Mouse (Mus musculus) Patski (cell line): Measurements from ENCODE around the gene Fam193a. TPM values are rescaled to one million over a fixed set of nuclear protein-coding genes. Genes with fewer than 3 reads are reported as not detected.

Experiments used
- ATAC-seq: fragments of 100-300 bp; one replicate; pipeline ENCODE4 v1.8.0; 2021
- CTCF ChIA-PET: fragments of 350-600 bp; sonication (Branson Sonifier 250); formaldehyde crosslinking; loops from one replicate; lab custom pipeline; 2022; ENCODE audit warnings: inconsistent platforms; lab: Charles Lee
- POLR2A ChIA-PET: fragments of 350-600 bp; sonication (Branson Sonifier 250); formaldehyde crosslinking; loops from one replicate; lab custom pipeline; 2022; ENCODE audit warnings: antibody characterized with exemption, inconsistent platforms; lab: Charles Lee
- DNase-seq: peaks from one replicate; pipeline ENCODE4 v3.0.0-alpha.2; 2011; ENCODE audit warnings: low read depth, low spot score
- H3K27me3 ChIP-seq: fragments of 371-371 bp; one replicate; pipeline ENCODE4 v1.5.1; 2021
- CTCF ChIP-seq: fragments of 100-300 bp; IDR thresholded peaks from one replicate; pipeline ENCODE4 v1.5.1; 2021
- in situ Hi-C: fragments of 300-500 bp; cut with MboI; formaldehyde crosslinking; loops from 3 replicates; pipeline ENCODE4 v1.11.1; 2018; ENCODE audit warnings: low pct_unique_long_range_greater_than_20kb, mixed read lengths
- polyA plus RNA-seq: library from polyadenylated mRNA; unstranded; gene quantifications from one replicate; pipeline ENCODE4 v1.2.3, GENCODE M21; 2021

The Fam193a gene
- polyA plus RNA-seq, 1 experiment from 2014 or later = 35.7 TPM

DNA sequence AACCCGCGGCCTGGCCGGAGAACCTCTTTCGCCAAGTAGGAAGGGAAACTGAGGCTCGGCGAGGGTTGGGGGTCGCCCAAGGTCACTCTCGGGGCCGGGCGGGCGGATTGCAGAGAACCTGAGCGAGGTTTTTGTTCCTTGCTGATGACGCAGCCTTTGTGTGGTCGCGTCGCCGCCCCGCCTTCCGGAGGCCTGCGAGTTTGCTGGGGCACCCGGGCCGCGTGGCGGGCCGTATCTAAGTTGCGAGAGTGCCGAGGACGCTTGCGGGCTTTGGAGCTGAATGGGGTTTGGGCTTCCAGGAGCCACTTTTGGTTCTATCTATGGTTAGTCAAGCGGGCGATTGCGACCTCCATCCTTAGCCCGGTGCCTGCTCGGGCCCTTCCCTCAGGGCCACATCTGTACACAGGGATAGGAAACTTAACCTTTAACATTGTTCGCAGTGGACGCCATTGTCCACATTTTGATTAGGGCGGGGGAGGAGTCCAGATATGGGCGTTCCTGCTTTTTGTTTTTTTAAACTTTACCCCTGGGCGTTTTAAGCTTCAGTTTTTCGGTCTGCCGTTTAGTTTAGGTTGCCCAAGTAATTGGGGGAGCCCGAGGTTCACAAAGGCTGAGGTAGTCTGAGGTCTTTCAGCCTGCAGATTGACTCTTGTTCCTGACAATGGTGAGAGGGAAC is 32.8 kb upstream of the Fam193a start:
- ATAC-seq = peak; percentile 46
- no peak for TF ChIP-seq CTCF
- no peaks in the 10 kb centered on the region for H3K27me3 ChIP-seq
- CTCF ChIA-PET = interaction anchor here (0.7 kb wide), 1 partner anchor 55 kb away, joined by 3 read pairs; no protein-coding TSS in a partner anchor
- POLR2A ChIA-PET = interaction anchor here (0.6 to 1.8 kb wide), 2 partner anchors 11 to 12 kb away, joined by 3 to 4 read pairs; no protein-coding TSS in a partner anchor
- in situ Hi-C loops = no loop called here
- DNase-seq = no peak

DNA sequence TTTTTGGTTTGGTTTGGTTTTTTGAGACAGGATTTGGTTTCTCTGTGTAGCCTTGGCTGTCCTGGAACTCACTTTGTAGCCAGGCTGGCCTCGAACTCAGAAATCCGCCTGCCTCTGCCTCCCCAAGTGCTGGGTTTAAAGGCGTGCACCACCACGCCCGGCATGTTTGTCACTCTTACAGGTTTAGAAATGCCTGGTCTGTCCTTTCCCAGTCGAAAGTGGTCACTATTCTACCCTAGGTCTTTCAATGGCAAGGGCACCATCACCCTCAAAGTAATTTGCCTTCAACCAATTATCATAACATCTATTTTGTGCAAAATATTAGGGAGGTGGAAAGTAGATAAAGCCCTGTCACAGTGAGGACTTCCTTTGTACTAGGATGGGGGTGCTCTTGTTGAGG is 29.5 kb upstream of the Fam193a start:
- in situ Hi-C loops = no loop called here
- ATAC-seq (no peak), DNase-seq (no peak)
- CTCF ChIA-PET = interaction anchor here (0.9 to 1.1 kb wide), 2 partner anchors 10 to 15 kb away, joined by 3 read pairs; no protein-coding TSS in a partner anchor
- POLR2A ChIA-PET = no interaction called here
- no peak for TF ChIP-seq CTCF
- no peaks in the 10 kb centered on the region for H3K27me3 ChIP-seq

GRCm38 (mm10) chr5:34352084-34352631 is 17.6 kb upstream of the Fam193a start:
- TF ChIP-seq CTCF = no peak
- H3K27me3 ChIP-seq = no peaks in the 10 kb centered on the region
- in situ Hi-C loops = no loop called here
- ChIA-PET CTCF (interaction anchor here (1.2 kb wide), 1 partner anchor 116 kb away, joined by 3 read pairs; no protein-coding TSS in a partner anchor), POLR2A (no interaction called here)
- ATAC-seq = no peak
- no peak for DNase-seq

DNA sequence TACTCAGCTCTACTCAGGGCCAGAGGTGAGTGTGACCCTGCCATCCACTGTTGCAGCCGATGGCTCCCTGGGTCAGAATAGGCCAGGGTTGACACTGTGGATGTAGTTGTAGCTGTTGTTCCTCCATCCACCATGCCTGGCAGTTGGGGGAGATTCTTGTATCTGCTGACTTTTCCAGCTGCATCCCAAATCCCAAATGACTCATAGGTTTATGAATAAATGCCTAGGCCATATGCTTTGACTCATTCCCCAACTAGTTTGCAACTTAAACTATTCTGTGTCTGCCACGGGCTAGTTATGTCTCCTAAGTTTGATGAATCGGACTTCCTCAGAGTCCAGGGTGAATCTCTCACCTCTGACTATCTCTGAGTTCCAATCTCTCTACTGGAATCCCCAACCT is 9.5 kb upstream of the Fam193a start:
- no peaks in the 10 kb centered on the region for H3K27me3 ChIP-seq
- POLR2A ChIA-PET = interaction anchor here (0.5 kb wide), 2 partner anchors 42 to 78 kb away, joined by 3 to 5 read pairs; no protein-coding TSS in a partner anchor
- ATAC-seq = no peak
- DNase-seq = no peak
- TF ChIP-seq CTCF = no peak
- in situ Hi-C loops = no loop called here
- CTCF ChIA-PET = no interaction called here

DNA sequence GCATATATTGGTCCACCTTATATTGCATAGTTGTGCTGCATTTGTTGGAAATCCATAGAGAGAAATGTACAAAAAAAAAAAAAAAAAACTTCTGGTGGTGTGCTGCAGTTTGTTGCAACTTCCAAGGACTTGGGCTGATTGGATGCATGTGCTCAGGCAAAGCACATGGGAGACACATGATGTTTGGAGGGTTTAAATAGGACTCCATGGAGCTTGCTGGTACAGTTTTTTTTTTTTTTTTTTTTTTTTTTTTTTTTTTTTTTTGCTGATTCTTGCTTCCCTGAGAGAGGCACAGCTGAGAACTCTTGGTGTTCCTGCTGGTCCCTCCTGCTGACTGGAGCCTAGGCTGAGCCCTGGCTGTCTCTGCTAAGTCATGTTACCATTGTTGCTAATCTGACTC is 6.6 kb upstream of the Fam193a start:
- H3K27me3 ChIP-seq = no peaks in the 10 kb centered on the region
- ChIA-PET CTCF (no interaction called here), POLR2A (interaction anchor here (0.6 to 0.9 kb wide), 3 partner anchors 15 to 790 kb away, joined by 3 to 4 read pairs (median 3); no protein-coding TSS in a partner anchor)
- in situ Hi-C loops = no loop called here
- ATAC-seq (no peak), DNase-seq (no peak)
- no peak for TF ChIP-seq CTCF

- ChIA-PET POLR2A (no interaction called here), CTCF (interaction anchor here (1.0 to 2.1 kb wide), 4 partner anchors 14 to 89 kb away, joined by 3 to 5 read pairs (median 3); no protein-coding TSS in a partner anchor)
- no peak for TF ChIP-seq CTCF
- no peak for ATAC-seq
- DNase-seq = no peak
- no peaks in the 10 kb centered on the region for H3K27me3 ChIP-seq
- in situ Hi-C loops = no loop called here
These were observed 1.0 kb upstream of the Fam193a start for GRCm38 (mm10) chr5:34368551-34369290.

DNA sequence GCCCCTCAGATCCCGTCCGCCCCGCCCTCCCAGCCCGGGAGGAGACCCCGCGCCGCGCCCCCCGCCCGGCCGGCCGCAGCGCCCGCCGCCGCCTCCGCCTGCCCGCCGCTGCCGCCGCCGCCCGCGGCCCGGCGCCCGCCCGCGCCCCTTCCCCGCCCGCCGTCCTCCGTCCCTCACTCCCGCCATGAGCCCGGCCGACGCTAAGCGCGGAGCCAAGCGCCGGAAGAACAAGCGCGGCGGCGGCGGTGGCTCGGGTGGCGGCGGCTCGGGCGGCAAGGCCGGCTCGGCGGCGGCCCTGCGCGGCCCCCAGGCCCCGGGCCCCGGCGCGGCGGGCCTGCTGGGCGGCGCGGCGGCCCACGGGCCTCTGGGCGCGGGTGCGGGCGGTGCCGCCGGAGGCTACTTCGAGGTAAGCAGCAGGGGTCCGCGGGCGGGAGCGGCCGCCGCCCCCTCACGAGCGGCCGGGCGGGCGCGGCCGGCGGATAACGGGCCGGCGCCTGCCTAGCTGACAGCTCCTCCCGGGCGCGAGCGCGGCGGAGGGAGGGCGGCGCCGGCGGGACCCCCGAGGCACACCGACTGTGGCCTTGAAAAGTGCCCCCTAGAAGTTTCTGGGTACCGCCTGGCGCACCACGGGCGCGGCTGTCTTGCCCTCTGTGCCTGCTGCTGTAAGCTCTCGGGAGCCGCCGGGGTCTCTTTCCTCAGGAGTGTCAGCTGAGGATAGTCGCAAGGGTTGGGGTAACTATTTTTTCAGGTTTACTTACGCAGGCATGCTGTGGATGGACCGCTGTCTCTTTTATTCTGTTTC is 490 bp downstream of the Fam193a start:
- POLR2A ChIA-PET = interaction anchor here (0.6 to 2.1 kb wide), 3 partner anchors 10 to 164 kb away, joined by 4 to 6 read pairs (median 4); no protein-coding TSS in a partner anchor
- CTCF ChIA-PET = interaction anchor here (0.8 to 2.1 kb wide), 3 partner anchors 12 to 30 kb away, joined by 3 to 5 read pairs (median 3); no protein-coding TSS in a partner anchor
- no peak for DNase-seq
- no peaks in the 10 kb centered on the region for H3K27me3 ChIP-seq
- peak; percentile 18 for ATAC-seq
- in situ Hi-C loops = no loop called here
- no peak for TF ChIP-seq CTCF

- no peak for ATAC-seq
- POLR2A ChIA-PET = interaction anchor here (0.6 to 2.1 kb wide), 3 partner anchors 9 to 164 kb away, joined by 4 to 6 read pairs (median 4); no protein-coding TSS in a partner anchor
These were observed 1.1 kb downstream of the Fam193a start for GRCm38 (mm10) chr5:34370840-34371239.

GRCm38 (mm10) chr5:34372141-34372540 is 2.4 kb downstream of the Fam193a start:
- no peaks in the 10 kb centered on the region for H3K27me3 ChIP-seq
- ChIA-PET POLR2A (interaction anchor here (0.8 kb wide), 1 partner anchor 26 kb away, joined by 3 read pairs; no protein-coding TSS in a partner anchor), CTCF (interaction anchor here (0.8 to 1.4 kb wide), 4 partner anchors 11 to 114 kb away, joined by 3 to 4 read pairs (median 3); no protein-coding TSS in a partner anchor)
- ATAC-seq = no peak
- no peak for TF ChIP-seq CTCF
- in situ Hi-C loops = no loop called here
- DNase-seq = no peak

More at GRCm38 (mm10) chr5:34370840-34371239, 1.1 kb downstream of the Fam193a start:
- no peaks in the 10 kb centered on the region for H3K27me3 ChIP-seq
- CTCF ChIA-PET = interaction anchor here (0.8 kb wide), 2 partner anchors 11 to 13 kb away, joined by 3 read pairs; no protein-coding TSS in a partner anchor
- DNase-seq = no peak
- TF ChIP-seq CTCF = no peak
- in situ Hi-C loops = no loop called here
